Mouse (Mus musculus) adrenal gland, adult (tissue): ENCODE measurements at regions not wholly inside any gene's neighbourhood (a gene's known extent, or its start where the extent isn't known, plus 50 kb on each side); places are given as distances from the start of the nearest gene placed in this dataset.

Source experiments
- DNase-seq, 2 experiments: peaks; one replicate each; pipeline ENCODE4 v3.0.0; 2022 to 2023; ENCODE audit warnings: low spot score in 1 of 2; ENCODE audit not compliant: inconsistent age in 2 of 2

- DNase-seq: peak; percentile 13 to 71
Observed at GRCm38 (mm10) chr1:127011901-127012300, 181.3 kb upstream of the Nckap5 start.

DNA sequence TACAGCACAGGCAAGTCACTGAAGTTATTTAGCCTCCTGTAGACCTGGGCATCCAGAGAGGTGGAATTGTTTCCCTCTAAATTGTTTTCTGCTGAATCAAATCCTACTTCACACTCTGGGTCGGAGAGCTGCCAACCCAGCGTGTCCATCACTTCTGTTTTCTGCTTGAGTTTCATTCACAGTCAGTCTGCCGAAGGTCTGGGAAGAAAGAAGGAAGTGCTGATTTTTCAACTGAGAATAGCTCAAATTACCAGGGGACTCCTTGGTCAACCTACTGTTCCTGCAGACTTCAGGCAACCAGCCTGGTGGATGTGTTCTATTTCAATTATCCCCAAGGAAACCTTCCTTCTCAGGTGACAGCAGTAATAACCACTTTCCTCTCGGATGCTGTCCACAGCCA lies 179.1 kb upstream of the Nckap5 start:
- no peak for DNase-seq

DNA sequence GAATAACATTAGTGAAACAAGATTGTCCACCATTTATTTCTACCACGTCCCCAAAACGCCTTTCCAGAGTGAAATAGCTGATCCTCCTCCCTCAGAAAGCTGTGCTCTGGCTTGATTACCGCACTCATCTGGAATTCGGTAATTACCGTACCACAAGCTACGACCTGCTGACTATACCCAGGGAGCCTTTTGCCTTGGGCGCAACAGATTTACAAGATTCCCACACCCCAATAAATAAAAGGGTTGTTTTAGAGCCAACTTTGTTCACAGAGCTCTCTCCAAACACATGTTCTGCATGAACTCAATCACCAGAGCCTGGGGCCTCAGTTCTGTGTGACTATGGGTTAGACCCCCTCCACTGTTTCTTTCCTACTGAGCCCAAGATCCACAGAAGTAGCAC lies 171.1 kb upstream of the Nckap5 start:
- no peak for DNase-seq

- DNase-seq: peak; percentile 16 to 78
Observed at GRCm38 (mm10) chr1:126993061-126993640, 162.6 kb upstream of the Nckap5 start.

GRCm38 (mm10) chr1:126992441-126992840 lies 161.8 kb upstream of the Nckap5 start:
- no peak for DNase-seq

GRCm38 (mm10) chr1:126982805-126983204 lies 152.2 kb upstream of the Nckap5 start:
- no peak for DNase-seq

DNA sequence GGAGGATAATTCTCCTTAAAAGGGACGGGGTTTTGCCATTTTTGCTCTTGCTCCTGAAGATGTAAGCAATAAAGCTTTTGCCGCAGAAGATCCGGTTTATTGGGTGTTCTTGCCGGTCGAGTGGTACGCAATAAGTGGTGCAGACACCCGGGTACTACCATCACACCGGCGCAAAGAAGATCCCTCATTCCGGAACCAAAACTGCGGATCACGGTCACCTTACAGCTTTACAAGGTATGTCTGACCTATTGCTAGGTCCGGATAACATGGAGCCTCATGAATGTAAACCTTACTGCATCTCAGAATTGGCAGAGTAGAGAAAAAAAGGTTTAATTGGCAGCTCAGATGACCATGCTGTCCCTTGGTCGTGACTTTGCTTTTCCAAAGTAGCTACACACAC lies 149.7 kb upstream of the Nckap5 start:
- no peak for DNase-seq

GRCm38 (mm10) chr1:126973871-126974270 lies 143.3 kb upstream of the Nckap5 start:
- no peak for DNase-seq

DNA sequence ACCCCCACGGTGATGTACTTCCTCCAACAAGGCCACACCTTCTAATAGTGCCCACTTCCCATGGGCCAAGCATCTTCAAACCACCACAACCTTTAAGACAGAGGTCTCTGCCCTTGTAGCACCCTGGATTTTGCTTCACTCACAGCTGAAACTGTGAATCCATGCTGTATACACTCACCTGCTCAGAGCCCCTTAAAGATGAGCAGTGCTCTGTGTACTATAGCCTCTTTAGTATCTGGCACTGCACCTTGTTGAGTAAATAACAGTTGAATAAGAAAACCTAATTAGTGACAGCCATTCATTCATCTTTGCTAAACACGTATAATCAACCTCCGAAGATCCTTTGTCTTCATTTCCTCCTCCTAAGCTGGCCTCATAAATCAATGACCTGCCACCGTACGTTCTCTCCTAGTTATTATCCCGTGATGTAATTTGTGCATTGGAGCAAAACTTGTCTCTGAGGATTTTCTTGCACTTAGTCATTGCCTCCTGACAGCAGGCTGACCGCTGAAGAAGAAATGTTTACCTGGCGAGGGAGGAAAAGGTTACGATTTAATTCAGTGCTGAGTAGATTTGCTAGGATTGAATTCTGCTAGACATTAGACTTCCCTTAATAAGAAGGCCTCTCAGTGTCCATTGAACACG lies 141.3 kb upstream of the Nckap5 start:
- DNase-seq: no peak

- no peak for DNase-seq
Observed at GRCm38 (mm10) chr1:126971118-126971517, 140.5 kb upstream of the Nckap5 start.

- DNase-seq: peak in 1 of 2 experiments; percentile 32
Observed at GRCm38 (mm10) chr1:126966394-126966793, 135.8 kb upstream of the Nckap5 start.

DNA sequence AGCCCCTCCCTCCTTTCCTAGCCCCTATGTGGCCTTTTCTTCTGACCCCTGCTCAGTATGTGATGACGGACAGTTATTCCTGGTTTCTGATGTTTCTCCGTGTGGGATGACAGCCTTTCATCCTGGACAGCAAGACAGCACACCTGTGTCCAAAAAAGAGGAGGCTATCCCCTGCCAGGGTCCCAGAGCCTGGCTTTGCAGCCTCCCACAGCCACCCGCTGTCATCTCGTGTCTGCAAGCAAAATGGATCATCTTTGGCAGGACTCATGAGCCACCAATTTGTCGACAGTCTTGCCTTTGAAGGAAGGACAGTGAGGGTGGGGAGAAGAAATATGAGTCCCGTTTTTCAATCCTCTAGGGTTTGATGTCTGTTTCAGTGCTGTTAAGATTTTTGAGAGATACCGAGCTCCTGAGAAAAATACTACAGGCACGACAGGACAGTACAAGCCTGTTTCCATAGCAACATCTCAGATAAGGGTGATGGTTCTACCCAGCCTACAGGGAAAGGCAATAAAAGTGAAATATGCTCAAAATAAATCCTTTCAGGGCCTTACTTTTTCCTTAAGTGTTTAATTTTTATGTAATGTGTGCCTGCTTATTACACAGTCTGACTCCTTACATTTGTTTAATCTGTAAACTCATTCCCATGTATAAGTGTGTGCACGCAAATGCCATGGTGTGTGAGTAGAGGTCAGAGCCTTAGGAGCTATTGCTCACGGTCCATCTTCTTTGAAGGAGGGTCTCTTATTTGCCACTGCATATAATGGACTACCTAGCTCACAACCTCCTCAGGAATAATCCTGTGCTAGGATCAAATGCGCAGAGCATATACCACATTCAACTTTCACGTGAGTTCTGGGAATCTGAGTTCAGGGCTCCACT lies 125.5 kb upstream of the Nckap5 start:
- DNase-seq: no peak

GRCm38 (mm10) chr1:126947860-126948259 lies 117.3 kb upstream of the Nckap5 start:
- no peak for DNase-seq

- DNase-seq: no peak
Observed at GRCm38 (mm10) chr1:126932658-126933057, 102.1 kb upstream of the Nckap5 start.

- peak; percentile 78 to 95 for DNase-seq
Observed at GRCm38 (mm10) chr1:126931754-126932153, 101.2 kb upstream of the Nckap5 start.

GRCm38 (mm10) chr1:126931093-126931492 lies 100.5 kb upstream of the Nckap5 start:
- DNase-seq: no peak

DNA sequence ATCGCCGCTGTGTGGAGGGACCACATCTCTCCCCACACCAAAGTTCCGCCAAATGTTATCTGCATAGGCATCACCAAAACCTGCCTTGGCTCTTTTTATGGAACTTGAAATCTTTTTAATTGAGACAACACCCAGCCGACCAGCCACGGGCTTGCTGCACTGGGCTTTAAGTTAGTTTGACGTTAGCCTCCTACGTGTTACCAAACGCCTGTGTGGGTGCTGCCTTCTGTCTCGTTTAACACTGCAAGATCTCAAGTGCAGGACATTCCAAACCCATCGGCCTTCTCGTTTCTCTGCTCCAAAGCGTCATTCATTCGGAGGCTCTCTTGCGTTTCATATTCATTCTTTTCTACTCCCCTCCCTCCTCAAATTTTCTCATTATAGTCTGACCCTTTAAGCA lies 100.0 kb upstream of the Nckap5 start:
- no peak for DNase-seq

DNA sequence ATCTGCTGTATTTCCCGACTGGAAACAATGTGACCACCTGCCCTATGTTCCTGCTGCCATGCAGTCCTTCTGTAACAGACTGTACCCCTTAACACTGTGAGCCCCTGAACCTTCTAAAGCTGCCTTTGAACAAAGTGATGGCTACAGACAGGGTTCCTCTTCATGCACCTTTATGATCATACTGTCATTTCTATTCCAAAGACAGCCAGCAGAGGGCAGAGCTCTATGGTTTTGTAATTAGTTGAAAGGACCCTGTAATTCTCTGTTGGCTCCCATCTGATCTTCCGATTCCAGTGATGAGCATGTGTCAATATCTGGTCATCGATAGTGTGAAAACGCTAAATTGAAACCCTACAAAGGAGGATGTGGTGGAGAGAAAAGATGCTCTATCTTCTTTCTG lies 99.1 kb upstream of the Nckap5 start:
- peak in 1 of 2 experiments; percentile 72 for DNase-seq

DNA sequence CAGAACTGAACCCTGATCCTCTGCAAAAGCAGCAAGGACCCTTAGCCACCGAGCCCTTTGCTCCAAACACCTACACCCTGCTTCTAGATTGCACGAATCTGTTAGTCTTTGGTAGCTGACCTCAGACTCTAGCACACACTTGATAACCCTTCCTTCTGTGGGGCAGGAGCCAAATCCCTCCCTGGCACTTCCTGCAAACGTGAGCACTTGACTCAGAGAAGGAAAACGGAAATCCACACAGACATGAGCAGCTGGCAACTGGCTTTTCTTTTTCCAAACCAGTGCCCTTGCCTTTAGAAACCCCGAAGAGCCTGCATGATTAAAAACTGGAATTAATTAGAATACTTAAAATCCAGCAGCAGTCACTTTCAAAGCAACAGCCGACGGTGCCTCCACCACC lies 97.6 kb upstream of the Nckap5 start:
- no peak for DNase-seq

GRCm38 (mm10) chr1:126925150-126926035 lies 94.8 kb upstream of the Nckap5 start:
- DNase-seq: peak; percentile 60 to 89

DNA sequence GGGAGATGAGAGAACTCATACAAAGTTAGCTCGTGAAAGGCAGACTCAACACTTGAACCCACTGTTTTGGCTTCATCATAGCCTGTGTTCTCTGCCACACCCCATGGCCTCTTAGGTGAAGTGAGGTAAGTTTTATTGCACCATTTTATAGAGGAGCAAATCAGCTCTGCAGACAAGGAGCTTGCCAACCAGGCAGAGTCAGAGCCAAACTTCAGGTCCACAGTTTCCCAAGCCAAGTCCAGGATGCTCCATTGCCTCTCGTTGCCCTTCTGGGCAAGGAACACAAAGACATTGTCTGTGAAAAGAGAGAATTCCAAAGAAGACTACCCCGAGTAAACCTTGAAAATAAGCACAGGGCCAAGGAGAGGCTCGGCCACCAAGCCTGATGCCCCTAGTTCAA lies 93.4 kb upstream of the Nckap5 start:
- no peak for DNase-seq
